Mouse (Mus musculus) hindbrain, embryonic 13.5 days (tissue): ENCODE data around the gene Chp1. TPM values are rescaled to one million over a fixed set of nuclear protein-coding genes. Genes with fewer than 3 reads are reported as not detected.
A peak's percentile ranks its signal among the peaks of the same experiment; 100 is the strongest.
"Not testable (repeated sequence)": the region's sequence is repeated elsewhere in the genome, so short reads cannot be mapped to it uniquely, and the experiment has no call there.

Experiments
- ATAC-seq: fragments of 200-750 bp; cut with Nextera tagmentation; 2 replicates; pipeline ENCODE4 v1.8.0; 2017; ENCODE audit warnings: moderate TSS enrichment; ENCODE audit not compliant: low FRiP score
- H3K27ac ChIP-seq: fragments of 300-500 bp; sonication (generic); 2 replicates; pipeline ENCODE4 v1.5.1; 2015; ENCODE audit warnings: inconsistent platforms, mild to moderate bottlenecking, moderate library complexity
- H3K27me3 ChIP-seq: fragments of 300-500 bp; sonication (generic); 2 replicates; pipeline ENCODE4 v1.6.1; 2015; ENCODE audit warnings: mild to moderate bottlenecking, inconsistent platforms
- H3K36me3 ChIP-seq: fragments of 300-500 bp; sonication (generic); 2 replicates; pipeline ENCODE4 v1.6.1; 2015; ENCODE audit warnings: mild to moderate bottlenecking, inconsistent platforms
- H3K4me1 ChIP-seq: fragments of 300-500 bp; sonication (generic); replicated peaks from 2 replicates; pipeline ENCODE4 v1.6.1; 2015; ENCODE audit warnings: inconsistent platforms
- H3K4me2 ChIP-seq: fragments of 300-500 bp; sonication (generic); 2 replicates; pipeline ENCODE4 v1.6.1; 2015; ENCODE audit warnings: inconsistent platforms, mild to moderate bottlenecking, moderate library complexity
- H3K4me3 ChIP-seq: fragments of 300-500 bp; sonication (generic); 2 replicates; pipeline ENCODE4 v1.5.1; 2015; ENCODE audit warnings: mild to moderate bottlenecking, inconsistent platforms
- H3K9ac ChIP-seq: fragments of 300-500 bp; sonication (generic); 2 replicates; pipeline ENCODE4 v1.6.1; 2015; ENCODE audit warnings: mild to moderate bottlenecking, inconsistent platforms
- H3K9me3 ChIP-seq: fragments of 300-500 bp; sonication (generic); 2 replicates; pipeline ENCODE4 v1.6.1; 2016; ENCODE audit warnings: inconsistent platforms
- WGBS: fragments of 180-500 bp; shearing (Covaris S2); methylation state at CpG from one replicate; pipeline ENCODE4 v1.1.7; 2015; 5-methylcytosine and 5-hydroxymethylcytosine counted together
- polyA plus RNA-seq: library from polyadenylated mRNA; unstranded; fragments of >200 nt; fragmentation: Nextera tagmentation; extraction: Ambion mirVana; gene quantifications from 2 replicates; pipeline ENCODE4 v1.2.1, GENCODE M21; 2015

Chp1 gene
- polyA plus RNA-seq, 1 experiment from 2014 or later: 63.0 TPM

DNA sequence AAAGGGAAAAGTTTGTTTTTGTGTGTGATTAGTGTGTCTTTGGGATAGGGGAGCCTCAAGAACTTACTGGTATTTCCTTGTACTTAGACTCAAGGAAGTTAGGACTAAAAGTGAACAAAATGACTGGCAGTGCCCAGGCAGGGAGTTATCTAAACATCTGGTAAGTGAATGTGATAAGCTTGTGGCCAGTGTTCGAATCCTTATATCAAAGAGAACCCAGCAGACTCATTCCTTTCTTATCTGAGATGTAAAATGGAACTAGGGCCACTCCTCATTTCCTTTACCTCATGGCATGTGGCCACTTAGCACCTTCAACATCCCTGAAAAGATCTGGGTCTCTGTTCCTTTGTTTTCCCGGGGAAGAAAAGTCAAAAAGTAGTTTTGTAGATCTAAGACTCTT lies 56.4 kb downstream of the Chp1 start:
- Histone ChIP-seq H3K27ac (no peak overlapping the region), H3K27me3 (no peaks in the 10 kb centered on the region), H3K9me3 (no peaks in the 10 kb centered on the region), H3K4me1 (peaks cover 19% of the 10 kb centered on the region), H3K36me3 (peaks cover 51% of the 10 kb centered on the region), H3K9ac (no peak overlapping the region), H3K4me2 (no peak overlapping the region), H3K4me3 (no peak overlapping the region)
- no peak for ATAC-seq
- 86% methylated on average over 2 of the region's 2 CpGs for WGBS

DNA sequence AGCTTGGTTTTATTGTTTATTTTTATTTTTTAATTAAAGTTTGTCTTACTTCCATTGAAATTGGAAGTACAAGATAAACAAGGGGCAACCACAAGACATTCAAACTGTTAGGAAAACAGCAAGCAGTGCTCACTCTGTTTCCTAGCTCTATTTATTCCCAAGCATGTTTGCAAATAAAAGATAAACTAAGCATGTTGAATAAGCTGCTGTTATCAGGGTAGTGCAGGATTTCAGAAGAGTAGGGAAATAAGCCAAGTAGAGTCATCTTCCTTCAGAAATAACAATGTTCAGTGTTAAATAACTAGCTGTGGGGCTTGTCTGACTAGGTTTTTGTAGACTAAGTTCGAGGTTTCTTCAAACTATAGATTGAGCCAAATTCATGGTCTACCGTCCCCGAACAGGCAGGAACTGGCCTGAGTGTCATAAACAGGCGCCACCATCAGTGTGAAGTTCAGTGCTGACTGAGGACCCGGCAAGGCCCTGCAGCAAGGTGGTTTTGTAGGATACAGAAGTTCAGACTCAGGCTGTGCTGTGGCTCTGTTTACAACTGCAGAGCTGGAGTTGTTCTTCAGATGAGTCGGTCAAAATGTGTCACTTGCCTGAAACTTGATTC lies 58.0 kb downstream of the Chp1 start:
- no peaks in the 10 kb centered on the region for H3K9me3 ChIP-seq
- no peak overlapping the region for H3K4me3 ChIP-seq
- no peak overlapping the region for H3K4me2 ChIP-seq
- no peak for ATAC-seq
- peaks cover 16% of the 10 kb centered on the region for H3K4me1 ChIP-seq
- H3K27ac ChIP-seq: no peak overlapping the region
- 94% methylated on average over 6 of the region's 6 CpGs for WGBS
- no peaks in the 10 kb centered on the region for H3K27me3 ChIP-seq
- H3K9ac ChIP-seq: no peak overlapping the region
- peaks cover 41% of the 10 kb centered on the region for H3K36me3 ChIP-seq

DNA sequence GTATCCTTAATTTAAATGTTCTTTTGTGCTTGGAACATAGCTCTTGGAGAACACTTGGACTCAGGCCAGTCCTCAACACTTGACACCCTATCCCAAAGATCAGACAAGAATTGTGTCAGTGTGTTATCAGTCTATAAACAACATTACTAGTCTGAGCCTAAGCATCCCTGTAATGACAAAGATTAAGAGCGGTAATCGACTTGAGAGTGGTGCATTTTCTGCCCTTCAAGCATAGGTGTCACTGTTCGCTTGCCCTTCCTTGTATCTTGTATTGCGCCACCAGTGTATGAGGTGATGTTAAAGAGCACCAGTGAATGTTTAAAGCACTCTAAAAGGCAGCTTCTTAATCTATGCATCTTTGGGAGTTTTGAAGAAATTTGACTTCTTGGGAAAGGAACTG lies 59.5 kb downstream of the Chp1 start:
- H3K27me3 ChIP-seq: no peaks in the 10 kb centered on the region
- 97% methylated on average over 4 of the region's 4 CpGs for WGBS
- no peak overlapping the region for H3K9ac ChIP-seq
- peaks cover 5% of the 10 kb centered on the region; the same call in 1 of the 2 replicates for H3K4me1 ChIP-seq
- no peak overlapping the region for H3K27ac ChIP-seq
- H3K4me2 ChIP-seq: no peak overlapping the region
- peaks cover 38% of the 10 kb centered on the region for H3K36me3 ChIP-seq
- no peak overlapping the region for H3K4me3 ChIP-seq
- H3K9me3 ChIP-seq: no peaks in the 10 kb centered on the region
- ATAC-seq: no peak

DNA sequence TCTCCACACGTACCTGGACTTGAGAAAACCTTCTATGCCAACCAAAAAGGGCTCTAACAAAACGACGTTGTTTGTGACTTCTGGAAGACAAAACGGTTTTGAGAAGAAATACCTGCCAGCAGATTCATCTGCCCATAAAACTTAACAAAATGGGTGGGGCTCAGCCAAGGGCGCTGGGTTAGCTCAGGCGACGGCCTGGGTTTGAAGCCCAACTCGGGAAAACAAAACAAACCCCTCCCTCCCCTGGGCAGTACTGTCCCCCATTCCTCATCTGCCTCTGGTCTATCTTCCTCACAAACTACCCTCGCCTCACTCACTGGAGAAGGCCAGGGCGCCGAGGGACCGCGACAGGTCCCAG lies 70.3 kb downstream of the Chp1 start:
- Histone ChIP-seq H3K9ac (peak overlapping the region; percentile 72), H3K9me3 (no peaks in the 10 kb centered on the region), H3K27ac (no peak overlapping the region), H3K27me3 (no peaks in the 10 kb centered on the region), H3K36me3 (no peaks in the 10 kb centered on the region), H3K4me3 (peak overlapping the region; percentile 72), H3K4me1 (peaks cover 31% of the 10 kb centered on the region), H3K4me2 (peak overlapping the region; percentile 97)
- ATAC-seq: no peak
- WGBS: under 1% methylated on average over 13 of the region's 13 CpGs

DNA sequence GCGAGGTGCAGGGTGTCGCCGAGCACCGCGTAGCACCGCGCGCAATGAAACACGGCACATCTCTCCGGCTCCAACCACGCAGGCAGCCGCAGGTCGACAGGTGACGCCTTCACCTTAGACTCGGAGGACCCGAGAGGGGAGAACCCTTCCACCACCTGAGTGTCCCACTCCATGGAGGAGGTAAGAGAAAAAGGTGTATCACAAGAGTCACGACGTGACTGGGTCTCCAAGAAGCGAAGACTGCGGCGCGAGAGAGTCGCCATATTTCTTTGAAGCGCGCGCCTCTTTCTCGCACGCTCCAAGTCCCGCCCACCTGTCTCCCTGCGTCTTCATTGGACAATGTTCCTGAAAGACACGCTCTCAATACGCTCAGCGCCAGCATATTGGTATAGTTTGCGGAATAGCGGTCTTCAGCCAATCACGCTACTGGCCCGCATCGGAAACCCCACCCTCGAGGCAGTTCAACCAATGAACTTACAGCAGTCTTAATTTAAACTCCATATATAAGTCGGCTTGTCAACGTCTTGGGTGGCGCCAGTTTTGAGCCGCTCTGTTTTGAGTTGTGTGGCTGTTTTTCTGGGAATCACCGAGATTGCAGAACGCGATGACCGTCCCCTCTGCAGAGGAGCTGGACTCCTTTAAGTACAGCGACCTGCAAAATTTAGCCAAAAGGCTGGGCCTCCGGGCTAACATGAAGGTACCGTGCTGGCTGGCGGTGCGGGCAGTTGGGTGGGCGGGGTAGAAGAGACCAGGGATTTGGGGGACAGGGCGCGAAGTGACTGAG lies 70.9 kb downstream of the Chp1 start, which contains the start of the genes Nusap1 and Oip5:
TSS of gene Nusap1 (plus strand) at position 100 of the 784 bp plus-strand sequence.
TSS of gene Oip5 (minus strand) at position 271 of the 784 bp plus-strand sequence.
- peak; percentile 100 for ATAC-seq
- Histone ChIP-seq H3K4me3 (peak within 1 kb of the TSS; percentile 72), H3K9ac (peak within 1 kb of the TSS; percentile 72), H3K27ac (no peak within 1 kb of the TSS), H3K36me3 (no peaks in the 10 kb centered on the region), H3K4me2 (peak within 1 kb of the TSS; percentile 97), H3K27me3 (no peaks in the 10 kb centered on the region), H3K9me3 (no peaks in the 10 kb centered on the region), H3K4me1 (peaks cover 31% of the 10 kb centered on the region)
- WGBS: under 1% methylated on average over 55 of the region's 55 CpGs

DNA sequence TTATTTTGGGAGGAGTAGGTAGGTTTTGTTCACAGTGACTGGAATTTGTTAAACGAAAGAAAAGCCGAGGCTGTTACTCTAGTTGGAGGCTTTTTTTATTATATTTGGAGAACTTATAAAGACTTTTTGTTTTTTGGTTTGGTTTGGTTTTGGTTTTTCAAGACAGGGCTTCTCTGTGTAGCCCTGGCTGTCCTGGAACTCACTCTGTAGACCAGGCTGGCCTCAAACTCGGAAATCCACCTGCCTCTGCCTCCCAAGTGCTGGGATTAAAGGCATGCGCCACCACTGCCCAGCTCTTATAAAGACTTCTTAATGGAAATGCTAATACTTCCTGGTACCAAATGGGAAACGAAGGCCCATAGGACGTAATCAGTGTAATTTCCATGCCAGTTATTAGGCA lies 71.5 kb downstream of the Chp1 start:
- Histone ChIP-seq H3K9ac (peak overlapping the region; percentile 55; the same call in 1 of the 2 replicates), H3K4me1 (peaks cover 31% of the 10 kb centered on the region)

DNA sequence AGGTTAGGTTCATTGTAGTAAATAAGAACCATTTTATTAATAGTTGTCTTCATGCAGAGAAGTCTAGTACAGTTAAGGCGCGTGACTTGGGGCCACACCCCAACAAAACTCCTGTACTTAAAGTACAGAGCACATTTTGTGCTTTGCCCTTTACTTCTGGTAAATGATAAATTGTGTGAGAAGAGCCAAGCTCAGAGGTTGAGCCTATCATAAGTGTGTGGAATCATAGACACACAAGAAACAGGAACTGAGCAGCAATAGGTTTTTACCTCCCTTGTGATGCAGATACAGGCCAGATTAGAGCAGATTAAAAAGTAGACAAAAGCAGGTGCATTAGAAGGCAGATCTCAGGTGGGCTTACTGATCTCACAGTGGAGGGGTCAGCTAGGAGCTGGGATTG lies 73.8 kb downstream of the Chp1 start:
- Histone ChIP-seq H3K36me3 (no peaks in the 10 kb centered on the region), H3K27me3 (no peaks in the 10 kb centered on the region), H3K27ac (no peak overlapping the region), H3K4me1 (peaks cover 31% of the 10 kb centered on the region), H3K4me2 (no peak overlapping the region), H3K9ac (no peak overlapping the region), H3K4me3 (no peak overlapping the region), H3K9me3 (no peaks in the 10 kb centered on the region)
- ATAC-seq: no peak
- WGBS: 100% methylated on average over 2 of the region's 2 CpGs

More for the DNA sequence above, 71.5 kb downstream of the Chp1 start:
- H3K27ac ChIP-seq, H3K36me3 ChIP-seq, H3K9me3 ChIP-seq, H3K27me3 ChIP-seq, ATAC-seq: not testable (repeated sequence)
- WGBS: 15% methylated on average over 6 of the region's 6 CpGs
- H3K4me3 ChIP-seq: peak overlapping the region; percentile 72
- peak overlapping the region; percentile 97 for H3K4me2 ChIP-seq

Other genes with a start within 250 kb of the Chp1 start
- gene Dll4, start 221.9 kb upstream of the Chp1 start, polyA plus RNA-seq: 5.4 and 5.9 TPM in 2 replicates
- 6.1 and 6.7 TPM in 2 replicates for gene Chac1, start 196.5 kb upstream of the Chp1 start, polyA plus RNA-seq
- 3.2 and 3.4 TPM in 2 replicates for gene Ino80, start 70.0 kb upstream of the Chp1 start, polyA plus RNA-seq
- gene Exd1, start 70 bp upstream of the Chp1 start, polyA plus RNA-seq: 0.55 and 0.58 TPM in 2 replicates
- gene Nusap1, start 70.6 kb downstream of the Chp1 start, polyA plus RNA-seq: 18.8 and 19.6 TPM in 2 replicates
- 6.1 and 7.4 TPM in 2 replicates for gene Oip5, start 70.8 kb downstream of the Chp1 start, polyA plus RNA-seq
- gene Ndufaf1, start 115.1 kb downstream of the Chp1 start, polyA plus RNA-seq: 43.0 and 43.2 TPM in 2 replicates
- 71.2 and 74.3 TPM in 2 replicates for gene Rtf1, start 127.4 kb downstream of the Chp1 start, polyA plus RNA-seq
- gene Itpka, start 194.6 kb downstream of the Chp1 start, polyA plus RNA-seq: 0.17 and 0.21 TPM in 2 replicates
- gene Ltk, start 212.7 kb downstream of the Chp1 start, polyA plus RNA-seq: 0.91 and 1.4 TPM in 2 replicates
- 22.2 and 22.6 TPM in 2 replicates for gene Rpap1, start 239.8 kb downstream of the Chp1 start, polyA plus RNA-seq